Mouse (Mus musculus): ENCODE results near the gene Sec24a.

Sec24a gene

GRCm38 (mm10) chr11:51649889-51650199 is 113.6 kb downstream of the Sec24a start:
- DNase-seq (ENCODE audit: low read depth, low spot score), result no peak

- DNase-seq (ENCODE audit: low read depth, low spot score), result no peak
These were observed 114.1 kb downstream of the Sec24a start for GRCm38 (mm10) chr11:51649111-51649888.

GRCm38 (mm10) chr11:51648566-51648965 is 114.9 kb downstream of the Sec24a start:
- DNase-seq (ENCODE audit: low read depth, low spot score), result no peak

GRCm38 (mm10) chr11:51646751-51647667 is 116.4 kb downstream of the Sec24a start:
- no peak for DNase-seq (ENCODE audit: low read depth, low spot score)

GRCm38 (mm10) chr11:51646245-51646644 is 117.2 kb downstream of the Sec24a start:
- no peak for DNase-seq (ENCODE audit: low read depth, low spot score)

- no peak for DNase-seq (ENCODE audit: low read depth, low spot score)
These were observed 118.1 kb downstream of the Sec24a start for GRCm38 (mm10) chr11:51645293-51645692.

- DNase-seq (ENCODE audit: low read depth, low spot score), result no peak
These were observed 119.2 kb downstream of the Sec24a start for GRCm38 (mm10) chr11:51644217-51644616.

GRCm38 (mm10) chr11:51643761-51644160 is 119.7 kb downstream of the Sec24a start:
- no peak for DNase-seq (ENCODE audit: low read depth, low spot score)

GRCm38 (mm10) chr11:51643202-51643601 is 120.2 kb downstream of the Sec24a start:
- no peak for DNase-seq (ENCODE audit: low read depth, low spot score)
